Mouse (Mus musculus) yolk sac, embryonic 10.5 days (tissue): Measurements from ENCODE around the gene Mast4.

Experiments used
- DNase-seq: peaks from one replicate; pipeline ENCODE4 v3.0.0-alpha.2; 2017; ENCODE audit warnings: low spot score

The Mast4 gene

DNA sequence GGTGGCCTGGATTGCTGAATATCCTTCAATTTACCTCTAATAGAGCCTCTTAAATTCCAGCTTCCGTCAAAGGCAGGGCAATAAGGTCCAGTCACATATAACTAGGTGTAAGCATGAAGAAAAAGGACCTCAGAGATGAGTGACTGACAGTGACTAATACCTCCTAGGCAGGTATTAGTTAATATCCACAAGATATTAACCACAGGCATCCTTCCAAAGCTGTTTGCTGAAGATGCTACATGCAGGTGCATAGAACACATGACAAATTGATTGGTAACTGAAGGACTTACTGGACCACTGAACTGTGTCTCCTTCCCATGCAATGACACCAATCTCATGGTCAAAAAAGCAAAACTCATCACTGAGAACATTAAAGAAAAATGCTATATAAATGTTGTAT, 402.3 kb downstream of the Mast4 start:
- no peak for DNase-seq

DNA sequence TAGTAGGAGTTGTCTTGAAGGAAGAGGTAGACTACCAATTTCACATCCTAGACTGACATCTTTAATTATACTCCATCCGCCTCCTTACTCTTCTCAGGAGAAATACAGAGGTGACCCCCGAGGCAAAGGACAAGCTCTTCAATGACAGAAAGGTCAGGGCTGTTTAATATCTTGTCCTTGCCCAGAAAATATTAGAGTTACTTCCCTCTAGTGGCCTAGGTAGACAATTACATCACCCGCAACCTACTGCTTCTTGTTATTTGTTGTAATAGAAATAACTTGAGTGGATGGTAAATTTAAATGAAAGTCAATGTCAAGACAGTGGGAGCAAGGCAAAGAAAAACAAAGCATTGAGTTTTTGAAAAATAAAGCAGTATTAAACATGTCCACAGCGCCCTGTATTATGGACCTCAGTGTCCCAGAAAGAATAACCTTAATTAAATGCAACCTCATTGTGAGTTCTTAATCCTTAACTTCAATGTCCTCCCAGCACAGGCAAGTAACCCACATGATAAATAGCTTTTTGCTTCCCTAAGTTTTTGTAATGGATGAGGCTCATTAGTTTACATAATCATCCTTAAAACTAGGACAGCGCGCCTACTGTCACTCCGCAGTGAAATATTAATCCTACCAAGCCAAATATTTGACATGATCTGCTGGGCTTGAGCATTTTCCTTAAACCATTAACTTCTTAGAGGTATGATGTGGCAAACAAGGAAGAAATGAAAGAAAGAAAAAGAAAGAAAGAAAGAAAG, 408.3 kb downstream of the Mast4 start:
- DNase-seq: no peak

DNA sequence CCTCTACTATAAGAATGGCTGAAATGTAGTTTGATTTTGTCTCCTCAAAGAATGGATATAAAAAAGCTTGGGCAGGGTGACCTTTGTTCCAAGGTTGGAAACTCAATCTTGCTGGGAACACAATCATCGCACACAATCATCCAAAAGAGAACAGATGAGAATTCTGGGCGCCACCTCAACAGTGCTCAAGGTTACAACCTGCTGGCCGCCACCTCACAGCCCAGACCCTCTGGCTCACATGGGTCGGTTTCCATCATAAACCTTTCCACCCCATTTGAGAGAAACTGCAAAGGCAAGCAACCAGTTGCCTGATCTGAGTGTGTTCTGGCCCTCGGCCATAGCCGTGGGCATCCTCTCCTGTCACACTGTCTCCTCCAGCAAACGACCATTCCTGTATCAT, 414.6 kb downstream of the Mast4 start:
- DNase-seq: no peak

DNA sequence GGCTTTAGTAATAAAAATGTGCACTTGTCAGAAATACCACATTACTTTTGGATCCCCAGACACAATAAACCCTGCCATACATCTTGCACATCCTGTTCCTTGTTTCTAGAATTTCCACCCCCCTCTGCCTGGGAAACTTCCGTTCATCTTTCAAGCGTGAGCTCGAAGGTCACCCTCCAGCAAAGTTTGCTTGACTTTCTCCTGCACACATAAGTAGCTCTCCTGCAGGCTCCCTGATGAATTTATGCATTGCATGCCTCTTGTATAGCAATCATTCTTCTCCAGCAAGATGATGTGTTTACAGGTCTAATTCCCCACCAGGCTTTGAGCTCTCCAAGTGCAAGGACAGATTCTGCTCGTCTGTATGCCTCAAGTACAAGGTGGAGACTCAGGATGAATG, 415.7 kb downstream of the Mast4 start:
- DNase-seq: no peak

DNA sequence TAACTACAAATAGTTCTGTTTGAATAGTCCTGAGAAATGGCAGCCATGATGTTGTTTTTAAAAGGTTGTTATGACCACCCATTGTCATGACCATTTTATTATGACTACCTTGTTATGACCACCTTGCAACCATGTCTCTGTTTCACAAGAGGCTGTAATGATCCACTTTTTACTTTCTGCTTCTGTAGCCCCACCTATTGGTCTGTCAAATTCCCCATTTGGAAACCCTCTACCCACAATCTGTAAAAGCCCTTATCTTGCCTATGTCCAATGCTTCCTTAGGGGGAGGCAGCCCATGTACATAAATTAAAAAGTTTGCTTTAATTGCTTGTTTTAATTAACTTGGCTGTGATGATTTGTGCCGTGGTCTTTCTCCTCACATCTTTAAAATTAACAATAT, 419.0 kb downstream of the Mast4 start:
- no peak for DNase-seq

DNA sequence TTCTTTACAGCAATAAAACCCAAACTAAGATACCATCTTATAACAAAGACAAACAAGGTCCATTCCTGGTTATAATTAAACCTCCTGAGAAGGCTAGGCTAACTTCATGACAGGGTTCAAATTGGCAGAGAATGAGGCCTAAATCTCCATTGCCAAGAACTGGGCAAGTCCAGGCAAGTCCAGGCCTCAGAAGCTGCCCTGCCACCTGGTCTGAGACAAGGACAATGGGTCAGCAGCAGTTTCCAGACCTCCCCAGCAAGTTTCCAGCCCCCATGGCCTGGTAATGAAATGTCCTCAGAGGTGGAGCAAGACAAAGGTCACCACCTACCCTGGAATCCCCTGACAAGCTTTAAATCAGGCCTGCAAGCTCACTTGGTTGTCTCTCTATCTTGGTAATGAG, 419.5 kb downstream of the Mast4 start:
- no peak for DNase-seq

DNA sequence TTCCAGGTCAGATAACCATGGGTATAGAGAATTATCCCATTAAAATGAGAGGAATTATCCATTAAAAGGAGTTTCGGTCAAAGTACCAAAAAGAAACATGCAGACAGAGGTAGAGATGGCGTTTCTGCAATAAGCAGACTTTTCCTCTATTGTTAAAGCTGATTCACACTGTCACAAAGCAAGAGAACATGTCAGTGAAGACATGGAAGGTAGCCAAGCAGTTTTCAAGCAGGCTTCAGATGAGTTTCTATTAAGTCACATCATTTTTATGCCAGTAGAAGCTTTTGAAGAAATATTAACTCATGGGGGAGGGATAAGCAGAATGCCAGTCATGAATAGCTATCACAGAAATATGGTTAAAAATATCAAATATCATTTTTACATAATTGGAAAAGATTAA, 420.4 kb downstream of the Mast4 start:
- DNase-seq: no peak

DNA sequence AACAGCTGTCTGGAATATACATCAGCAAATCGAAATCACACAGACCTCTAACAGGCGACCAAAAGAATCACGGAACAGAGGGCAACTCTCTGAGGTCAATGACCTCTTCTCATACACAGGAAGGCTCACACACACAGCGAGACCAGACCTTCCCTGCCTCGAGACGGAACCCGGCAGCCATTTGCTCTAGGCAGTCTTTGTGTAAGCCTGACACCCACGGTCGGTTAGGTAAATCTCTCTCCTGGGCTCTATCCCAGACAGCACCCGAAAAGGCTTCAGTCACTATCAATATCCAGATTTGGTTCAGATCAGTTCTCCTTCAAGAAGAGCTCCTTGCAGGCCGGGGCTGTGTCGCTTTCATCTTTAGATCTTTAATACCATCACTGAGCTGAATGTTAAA, 421.4 kb downstream of the Mast4 start:
- DNase-seq: no peak

DNA sequence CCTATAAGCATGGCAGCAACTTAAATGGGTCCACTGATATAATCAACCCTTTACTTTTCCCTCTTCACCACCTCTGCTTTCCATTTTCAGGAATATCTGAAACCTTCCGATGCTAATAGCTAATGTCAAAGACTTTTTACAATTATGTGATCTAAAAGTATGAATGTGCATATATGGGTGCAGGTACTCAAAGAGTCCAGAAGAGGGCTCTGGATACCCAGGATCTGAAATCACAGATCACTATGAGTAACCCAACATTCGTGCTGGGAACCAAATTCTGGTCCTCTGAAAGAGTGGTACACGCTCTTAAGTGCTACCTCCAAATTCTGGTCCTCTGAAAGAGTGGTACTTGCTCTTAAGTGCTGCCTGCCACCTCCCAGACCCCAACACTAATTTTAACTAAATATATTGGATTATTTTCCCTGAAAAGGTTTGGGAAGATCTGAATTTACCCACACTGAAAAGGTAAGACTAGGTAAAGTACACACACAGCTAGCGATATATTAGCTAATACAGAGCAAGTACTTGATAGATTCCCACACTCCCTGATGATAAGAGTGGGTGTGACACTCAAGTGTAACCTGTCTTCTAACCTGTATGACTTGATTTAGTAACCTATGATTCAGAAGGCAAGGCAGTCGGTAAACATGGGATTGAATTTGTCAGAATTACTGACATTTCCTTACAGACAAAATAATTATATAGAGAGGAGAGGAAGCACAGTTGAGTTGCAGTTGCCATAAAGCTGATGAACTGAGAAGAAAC, 424.5 kb downstream of the Mast4 start:
- DNase-seq: no peak

DNA sequence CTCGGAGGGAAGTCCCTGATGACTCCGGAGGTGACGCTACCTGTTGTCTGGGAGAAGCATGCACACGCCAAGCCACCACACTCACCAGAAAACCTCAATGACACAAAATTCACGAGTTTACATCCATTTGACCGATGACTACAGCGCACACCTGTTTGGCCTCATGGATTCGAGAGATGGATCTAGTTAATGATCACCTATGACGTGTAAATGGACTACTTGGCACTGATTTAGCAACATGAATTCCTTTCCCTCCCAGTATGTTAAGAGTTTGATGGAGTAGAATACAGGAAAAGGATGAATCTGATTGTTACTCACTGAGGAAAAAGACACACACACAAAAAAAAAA, 427.7 kb downstream of the Mast4 start:
- DNase-seq: no peak

DNA sequence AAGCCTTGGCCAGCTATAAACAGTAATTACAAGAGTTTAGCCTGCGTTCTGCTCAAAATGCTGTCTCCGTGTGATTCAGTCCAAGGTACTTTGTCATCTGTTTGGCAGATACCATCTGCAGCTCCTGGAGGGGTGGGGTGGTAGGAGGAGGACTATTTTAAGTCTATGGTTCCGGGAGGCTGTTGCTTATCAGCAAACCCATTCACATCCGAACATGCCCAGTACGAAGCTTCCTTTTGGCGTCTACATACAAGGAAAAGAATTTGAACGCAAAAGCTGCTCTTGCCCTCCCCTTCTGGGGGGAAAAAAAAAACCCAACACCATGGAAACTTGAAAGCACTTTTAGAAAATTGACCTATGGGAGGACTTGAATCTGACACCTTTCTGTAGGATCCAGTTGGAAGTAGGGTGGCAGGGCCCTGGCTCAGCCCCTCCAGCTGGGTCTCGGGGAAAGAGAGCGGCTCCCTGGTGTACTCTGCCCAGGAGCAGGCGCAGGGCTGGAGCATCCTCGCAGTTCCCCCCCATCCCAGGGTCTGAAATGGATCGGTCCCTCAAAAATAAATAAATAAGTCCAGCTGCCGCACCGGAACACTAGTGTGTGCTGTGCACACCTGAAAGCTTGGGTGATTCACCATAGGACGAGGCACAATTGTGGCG, 428.2 kb downstream of the Mast4 start:
- DNase-seq: peak; percentile 90

DNA sequence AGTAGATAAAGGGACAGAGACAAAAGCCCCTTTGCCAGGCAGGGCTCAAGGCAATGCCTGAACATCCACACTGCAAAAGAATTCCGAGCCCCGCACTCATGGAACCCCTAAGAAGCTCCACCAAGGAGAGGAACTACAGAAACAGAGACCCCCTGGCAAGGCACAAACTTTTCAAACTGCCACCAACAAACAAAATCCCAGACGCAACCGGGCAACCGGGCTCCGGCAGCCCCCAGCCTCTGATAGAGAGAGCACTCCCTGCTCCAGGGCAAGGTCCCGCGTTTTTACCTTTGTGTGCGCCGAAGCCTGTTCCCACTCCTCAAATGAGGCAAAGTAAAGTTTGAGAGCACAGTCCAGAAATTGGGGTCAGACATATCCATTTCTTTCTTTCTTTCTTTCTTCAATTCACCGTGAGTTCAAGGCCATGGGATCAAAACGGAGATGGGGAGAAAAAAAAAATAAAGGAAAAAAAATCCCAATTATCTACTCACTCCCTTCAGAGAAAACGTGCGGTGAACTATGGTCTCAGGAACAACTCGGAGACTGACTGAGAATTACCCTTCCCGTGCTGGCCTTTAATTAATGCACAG, 428.8 kb downstream of the Mast4 start:
- peak; percentile 28 for DNase-seq

DNA sequence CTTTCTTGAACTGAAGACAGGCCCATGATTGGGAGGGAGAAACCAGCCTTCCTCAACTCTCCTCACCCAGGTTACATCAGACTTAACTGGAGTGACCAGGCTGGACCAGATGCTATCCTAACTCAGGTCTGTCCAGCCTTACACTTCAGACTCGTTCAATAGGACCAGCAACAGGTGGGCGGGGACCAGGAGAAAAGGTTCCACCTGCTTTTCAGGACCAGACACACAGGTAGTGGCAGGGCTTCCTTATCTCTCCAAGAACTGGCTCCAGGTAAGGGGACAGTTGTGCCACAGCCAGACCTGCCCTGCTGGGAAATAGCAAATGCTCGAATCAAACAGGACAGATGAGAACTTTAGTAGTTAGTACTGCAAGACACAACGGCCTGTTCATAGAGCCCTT, 430.6 kb downstream of the Mast4 start:
- DNase-seq: no peak

DNA sequence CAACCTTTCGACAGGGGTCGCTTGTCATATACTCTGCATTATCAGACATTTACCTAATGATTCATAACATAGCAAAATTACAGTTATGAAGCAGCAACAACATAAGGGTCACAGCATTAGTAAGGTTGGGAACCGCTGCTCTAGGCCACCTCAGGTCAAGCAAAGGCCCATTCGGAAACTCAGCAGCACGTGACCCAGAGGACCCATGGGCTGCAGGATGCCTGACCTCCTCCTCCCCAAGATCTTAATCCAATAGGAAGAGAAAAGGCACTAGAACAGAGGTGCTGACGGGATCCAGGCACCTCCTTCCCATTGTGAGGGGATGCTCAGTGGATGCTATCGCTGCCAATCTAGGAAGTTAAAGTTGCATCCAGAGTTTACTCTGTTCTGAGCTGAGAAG, 432.2 kb downstream of the Mast4 start:
- no peak for DNase-seq

DNA sequence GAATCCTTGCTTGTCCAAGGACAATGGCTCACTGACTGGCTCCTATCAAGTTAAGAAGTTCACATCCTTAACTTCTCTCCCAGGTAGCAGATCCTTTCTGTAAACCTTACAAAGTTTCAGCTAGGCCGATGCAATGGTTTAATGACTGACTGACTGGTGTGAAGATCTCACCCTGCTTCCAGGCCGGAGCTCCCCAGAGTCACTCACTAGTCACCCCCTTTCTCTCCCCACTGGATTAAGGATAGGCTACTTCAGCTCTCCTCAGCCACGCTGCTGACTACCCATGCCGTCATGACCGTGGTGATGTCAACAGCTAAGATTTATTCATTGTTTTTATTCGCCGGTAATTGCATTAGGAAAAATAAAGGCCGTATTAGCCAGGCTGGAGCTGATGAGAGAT, 433.8 kb downstream of the Mast4 start:
- no peak for DNase-seq

DNA sequence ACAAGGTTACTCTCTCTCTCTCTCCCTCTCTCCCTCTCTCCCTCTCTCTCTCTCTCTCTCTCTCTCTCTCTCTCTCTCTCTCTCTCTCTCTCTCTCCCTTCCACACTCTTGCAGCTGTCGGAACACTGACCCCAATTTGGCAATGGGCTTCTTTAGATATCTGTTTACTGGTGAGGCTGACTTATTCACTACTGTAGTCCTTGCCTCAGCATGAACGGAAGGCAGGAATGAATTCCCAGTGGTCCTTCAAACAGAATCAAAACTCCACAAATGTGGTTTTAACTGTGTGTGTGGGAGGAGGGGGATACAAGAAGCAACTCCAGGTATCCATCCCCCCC, 434.2 kb downstream of the Mast4 start:
- DNase-seq: no peak

DNA sequence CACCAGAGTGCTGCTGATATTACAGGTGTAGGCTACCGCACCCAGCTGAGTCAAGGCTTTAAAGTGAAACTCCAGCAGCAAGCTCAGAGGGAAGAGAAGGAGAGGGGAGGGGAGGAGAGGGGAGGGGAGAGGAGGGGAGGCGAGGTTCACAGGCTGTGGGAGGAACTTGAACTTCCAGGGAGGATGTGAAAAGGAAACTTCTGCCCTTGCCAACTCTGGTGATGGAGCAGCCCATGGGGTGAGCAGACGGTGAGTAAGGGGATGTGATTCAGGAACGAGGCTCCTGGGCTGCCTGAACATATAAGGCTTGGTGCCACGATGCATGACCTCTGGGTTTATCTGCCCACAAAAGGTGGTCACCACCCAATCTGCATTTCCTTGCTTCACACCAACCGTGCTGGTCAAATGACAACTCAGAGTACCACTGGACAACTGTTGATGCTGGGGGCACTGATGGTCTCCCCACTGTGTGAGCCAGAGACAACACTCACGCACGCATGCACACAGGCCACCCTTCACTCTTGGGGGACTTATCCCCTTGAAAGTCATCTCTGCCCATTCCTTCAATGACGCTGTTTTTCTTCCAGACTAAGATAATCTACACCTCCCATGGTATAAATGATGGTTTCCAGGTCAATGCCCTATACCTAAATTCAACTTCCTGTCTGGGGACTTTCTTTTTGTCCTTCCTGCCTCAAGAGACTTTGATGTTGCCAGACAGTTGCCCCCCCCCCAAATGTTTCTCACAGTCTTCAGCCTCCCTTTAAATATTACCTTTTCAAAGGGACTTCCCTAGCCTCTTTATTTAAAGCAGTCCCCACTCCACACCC, 434.8 kb downstream of the Mast4 start:
- no peak for DNase-seq

DNA sequence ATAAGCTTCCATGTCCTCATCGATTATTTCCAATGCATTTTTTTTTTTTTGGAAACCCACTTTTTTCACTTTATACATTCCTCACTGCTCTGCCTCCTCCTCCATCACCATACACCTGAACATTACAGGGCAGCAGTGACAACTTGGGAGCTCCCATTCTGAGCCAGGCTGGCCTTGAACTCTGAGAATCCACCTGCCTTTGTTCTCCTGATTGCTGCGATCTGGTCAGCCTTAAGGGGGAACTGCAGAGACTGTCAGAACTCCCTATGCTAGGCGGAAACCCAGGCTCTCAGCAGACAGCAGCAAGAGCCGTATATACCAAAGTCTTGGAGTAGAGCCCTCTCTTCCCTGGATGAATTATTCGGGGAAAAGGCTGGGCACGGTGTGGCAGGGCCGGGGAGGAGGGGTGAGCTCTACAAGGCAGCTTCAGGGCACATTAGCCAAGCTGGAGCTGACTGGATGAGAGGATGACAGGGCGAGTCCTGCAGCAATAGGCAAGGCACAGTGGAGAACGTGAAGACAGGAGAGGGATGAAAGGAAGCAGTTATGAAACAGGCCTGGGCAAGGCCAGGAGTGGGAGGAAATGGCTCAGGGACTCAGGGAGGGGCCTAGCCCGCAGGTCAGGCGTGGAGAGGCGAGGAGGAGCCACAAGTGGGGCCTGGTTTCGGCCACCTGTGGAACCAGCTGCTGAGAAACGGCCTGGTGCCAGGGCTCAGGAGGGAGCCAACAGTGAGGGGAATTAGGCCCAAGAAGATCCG, 435.7 kb downstream of the Mast4 start:
- no peak for DNase-seq

DNA sequence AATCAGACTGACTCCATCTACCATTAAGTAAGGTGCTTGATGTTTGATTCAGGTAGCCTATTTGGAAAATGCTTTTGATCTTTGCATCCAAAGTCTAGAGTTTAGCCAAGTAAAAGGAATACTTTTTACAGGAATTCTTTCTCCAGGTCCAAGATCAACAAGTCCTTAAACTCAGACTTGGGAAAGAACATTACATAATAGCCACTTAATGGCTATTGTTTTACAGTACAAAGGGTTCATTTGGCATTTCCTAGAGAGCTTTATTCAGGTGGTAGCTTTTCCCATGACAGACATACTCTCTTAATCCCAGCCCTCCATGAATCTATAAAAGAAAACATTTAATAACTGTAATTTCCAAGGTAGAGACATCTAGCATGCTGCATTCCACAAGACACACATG, 438.0 kb downstream of the Mast4 start:
- no peak for DNase-seq

DNA sequence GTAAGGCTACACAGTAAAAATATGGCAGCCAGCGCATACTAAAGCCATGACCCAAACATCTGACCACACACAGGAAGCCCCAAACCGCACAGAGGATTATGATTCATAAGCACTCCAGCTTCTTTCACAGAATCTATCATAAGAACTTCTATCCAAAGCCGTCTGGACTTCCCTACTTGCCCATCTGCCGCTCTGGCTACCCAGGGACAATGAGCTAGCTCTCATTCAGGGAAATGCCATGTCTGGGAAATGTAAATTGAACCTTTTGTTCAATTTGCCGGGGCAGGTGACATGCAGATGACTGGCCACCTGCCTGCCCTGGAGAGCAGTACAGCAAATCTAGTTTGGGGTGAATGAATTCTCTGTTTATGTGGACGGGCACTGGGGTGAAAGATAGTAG, 438.4 kb downstream of the Mast4 start:
- no peak for DNase-seq
